Mouse (Mus musculus) urinary bladder, postnatal 25 days (tissue): Measurements from ENCODE around the gene Cage1.

ENCODE experiments used
- DNase-seq: peaks from one replicate; pipeline ENCODE4 v3.0.0; 2022; ENCODE audit warnings: low spot score

Gene Cage1

GRCm38 (mm10) chr13:37965126-37965914 is 71.5 kb downstream of the Cage1 start:
- no peak for DNase-seq

DNA sequence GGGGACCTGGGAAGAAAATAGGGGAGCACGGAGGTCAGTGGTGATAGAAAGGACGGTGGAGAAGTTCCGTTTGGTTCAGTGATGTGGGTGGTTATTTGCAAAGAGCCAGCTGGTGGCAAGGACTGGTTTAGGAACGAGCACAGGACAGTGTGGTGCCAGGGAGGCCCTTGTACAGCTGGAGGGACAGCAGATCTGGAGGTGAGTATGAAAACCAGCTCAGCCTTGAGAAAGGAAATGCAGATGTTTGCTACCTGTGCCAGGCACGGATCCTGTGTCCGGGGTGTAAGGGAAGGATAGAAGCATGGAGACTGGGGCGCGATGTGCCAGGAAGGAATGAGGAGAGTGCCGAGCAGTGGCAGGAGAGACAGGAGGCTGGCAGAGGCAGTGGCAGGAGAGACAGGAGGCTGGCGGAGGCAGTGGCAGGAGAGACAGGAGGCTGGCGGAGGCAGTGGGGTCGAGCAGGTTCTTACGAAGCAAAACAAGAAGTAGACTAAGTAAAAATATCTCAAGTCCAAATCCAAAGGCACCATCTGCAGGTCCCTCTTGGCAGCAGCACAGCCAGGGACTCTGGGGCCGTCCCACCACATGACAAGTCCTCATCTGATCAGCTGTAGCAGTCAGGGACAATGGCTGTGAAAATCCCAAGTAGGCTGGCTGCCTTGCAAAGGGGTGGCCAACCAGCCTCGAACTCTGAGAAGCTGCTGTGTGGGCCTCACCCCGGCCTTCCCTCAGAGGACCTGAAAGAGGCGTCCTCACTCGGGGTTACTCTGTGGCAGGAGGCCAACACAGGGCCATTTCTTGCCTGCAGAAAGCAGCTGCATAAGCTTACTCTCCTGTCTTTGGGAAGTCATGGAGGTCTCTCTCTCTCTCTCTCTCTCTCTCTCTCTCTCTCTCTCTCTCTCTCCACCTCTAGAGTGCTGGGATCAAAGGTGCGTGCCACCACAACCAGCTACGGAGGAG is 72.5 kb downstream of the Cage1 start:
- DNase-seq, result no peak

DNA sequence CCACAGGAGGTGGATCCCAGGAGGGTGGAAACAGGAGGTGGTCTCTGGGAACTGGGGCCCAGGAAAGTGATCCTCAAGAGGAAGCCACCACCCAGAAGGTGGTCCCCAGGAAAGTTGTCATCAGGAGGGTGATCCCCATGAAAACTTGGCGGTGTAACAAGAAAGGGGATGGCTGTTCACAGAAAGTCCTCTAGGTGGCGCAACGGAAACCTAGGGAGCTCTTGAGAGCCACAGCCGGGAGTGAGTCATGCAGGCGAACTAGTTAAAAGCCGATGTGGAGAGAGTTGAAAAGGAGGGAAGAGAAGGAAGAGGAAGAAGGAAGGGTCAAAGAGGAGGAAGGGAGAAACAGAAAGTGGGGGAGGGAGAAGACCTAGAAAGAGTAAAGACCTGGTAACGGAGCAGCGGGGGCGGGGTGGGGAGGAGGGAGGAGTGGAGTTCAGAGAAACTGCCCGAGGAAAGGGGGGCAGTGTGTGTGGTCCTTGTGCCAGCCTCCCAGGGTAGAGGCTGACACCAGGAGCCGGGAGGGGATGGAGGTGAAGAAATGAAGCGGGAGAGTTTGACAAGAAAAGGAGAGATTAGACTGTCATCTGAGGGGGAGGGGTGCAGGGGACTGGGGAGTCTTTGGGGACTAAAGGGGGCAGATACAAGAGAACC is 73.4 kb downstream of the Cage1 start:
- DNase-seq, result peak; percentile 70

DNA sequence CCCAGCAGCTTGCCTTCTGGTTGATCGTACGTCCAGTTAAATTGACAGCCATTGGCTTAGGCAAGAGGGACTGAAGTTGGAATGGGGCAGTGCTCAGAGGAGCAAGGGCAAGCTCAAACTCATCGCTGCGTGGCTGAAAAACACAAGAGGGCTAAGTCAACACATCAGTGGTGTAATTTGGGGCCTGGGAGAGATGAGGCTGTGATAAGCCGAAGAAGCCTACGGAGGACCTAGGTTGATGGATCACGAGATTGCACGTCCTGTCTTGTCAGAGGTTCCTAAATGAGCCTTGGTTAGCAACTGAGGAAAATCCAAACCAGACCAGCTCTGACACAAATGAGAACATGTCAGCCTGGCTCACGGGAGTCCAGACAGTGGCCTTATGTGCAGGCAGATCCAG is 74.3 kb downstream of the Cage1 start:
- no peak for DNase-seq

DNA sequence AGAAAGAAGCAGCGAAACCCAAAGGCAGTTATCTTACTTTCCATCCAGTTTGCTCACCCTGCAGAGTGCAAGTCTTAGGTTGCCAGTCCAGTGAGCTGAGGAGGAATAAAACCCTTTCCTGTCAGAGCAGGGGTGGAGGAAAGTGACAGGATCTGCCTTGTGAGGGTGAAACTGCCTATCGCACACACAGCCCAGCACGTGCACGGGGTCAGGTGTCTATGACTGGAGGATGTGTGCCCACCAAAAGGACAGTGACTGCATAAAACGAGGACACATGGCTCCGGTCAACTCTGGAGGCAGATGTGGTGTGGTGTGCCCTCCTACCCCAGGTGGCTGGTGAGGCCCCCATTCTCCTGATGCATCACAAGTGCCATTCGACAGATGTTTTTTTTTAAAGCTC is 76.9 kb downstream of the Cage1 start:
- DNase-seq, result no peak

- no peak for DNase-seq
Observed at GRCm38 (mm10) chr13:37959239-37959907, 77.5 kb downstream of the Cage1 start.

- no peak for DNase-seq
Observed at GRCm38 (mm10) chr13:37958498-37959238, 78.2 kb downstream of the Cage1 start.
